Mouse (Mus musculus): ENCODE measurements at regions not wholly inside any gene's neighbourhood (a gene's known extent, or its start where the extent isn't known, plus 50 kb on each side); places are given as distances from the start of the nearest gene placed in this dataset.
A peak's percentile ranks its signal among the peaks of the same experiment; 100 is the strongest.
"Not testable (repeated sequence)": the region's sequence is repeated elsewhere in the genome, so short reads cannot be mapped to it uniquely, and the experiment has no call there.

GRCm38 (mm10) chr12:77526581-77526980 is 288.7 kb downstream of the Fut8 start:
- not testable (repeated sequence) for DNase-seq

GRCm38 (mm10) chr12:77527499-77527898 is 289.6 kb downstream of the Fut8 start:
- DNase-seq: no peak

DNA sequence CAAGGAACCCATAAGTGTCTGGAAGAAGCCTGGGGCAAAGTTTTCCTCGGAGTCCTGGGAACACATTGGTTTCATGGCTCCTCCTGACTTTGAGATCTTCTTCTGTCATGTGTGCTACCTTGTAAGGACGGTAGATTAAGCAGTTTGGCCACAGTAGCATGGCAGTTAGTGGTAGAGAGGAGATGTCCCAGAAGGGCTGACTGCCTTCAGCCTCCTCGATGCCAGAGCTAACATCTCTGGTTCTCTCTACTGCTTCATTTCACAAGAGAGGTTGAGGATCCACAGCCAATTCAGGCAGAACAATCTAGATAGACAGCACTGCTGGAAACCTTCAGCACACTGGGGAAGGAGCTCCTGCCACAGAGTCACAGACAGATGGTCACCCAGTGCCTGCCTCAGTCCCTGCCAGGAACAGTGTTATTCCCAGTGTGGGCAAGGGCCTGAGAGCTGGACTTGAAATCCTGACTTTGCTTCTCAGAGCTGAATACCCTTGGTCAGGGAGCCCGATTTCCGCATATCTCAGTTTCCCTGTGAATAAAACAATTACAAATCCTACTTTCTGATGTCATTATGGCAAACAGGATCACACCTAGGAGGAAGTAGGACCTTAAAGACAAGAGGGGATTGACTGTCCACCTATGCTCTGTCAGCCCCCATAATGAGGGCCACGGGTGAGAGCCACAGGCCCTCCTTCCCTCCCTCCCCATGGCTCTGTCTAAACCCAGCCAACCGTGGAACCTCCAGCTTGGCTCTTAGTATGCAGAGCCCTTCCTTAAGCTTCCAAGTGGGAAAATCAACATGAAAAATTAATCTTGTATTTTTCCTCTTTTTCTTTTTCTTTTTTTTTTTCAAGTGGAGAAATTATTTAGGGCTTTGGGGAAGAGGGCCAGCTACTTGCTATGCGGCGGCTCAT is 290.3 kb downstream of the Fut8 start:
- no peak for DNase-seq

GRCm38 (mm10) chr12:77528868-77529271 is 290.9 kb downstream of the Fut8 start:
- no peak for DNase-seq

DNA sequence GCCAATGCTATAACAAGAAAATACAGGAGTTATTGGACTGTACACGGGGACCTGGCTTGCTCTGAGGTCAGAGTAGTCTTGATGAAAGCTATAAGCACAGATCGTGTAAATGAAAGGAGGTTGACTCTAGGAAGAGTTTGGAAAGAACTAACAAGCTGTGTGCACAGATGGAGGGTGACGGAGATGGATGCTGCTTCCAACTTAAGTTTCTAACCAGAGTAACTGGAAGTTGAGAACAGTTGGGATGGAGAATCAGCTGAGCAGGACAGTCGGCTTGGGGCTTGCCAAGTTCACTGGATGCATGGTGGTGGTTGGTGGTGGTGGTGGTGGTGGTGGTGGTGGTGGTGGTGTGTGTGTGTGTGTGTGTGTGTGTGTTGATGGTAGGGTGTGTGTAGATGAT is 291.5 kb downstream of the Fut8 start:
- DNase-seq: no peak

DNA sequence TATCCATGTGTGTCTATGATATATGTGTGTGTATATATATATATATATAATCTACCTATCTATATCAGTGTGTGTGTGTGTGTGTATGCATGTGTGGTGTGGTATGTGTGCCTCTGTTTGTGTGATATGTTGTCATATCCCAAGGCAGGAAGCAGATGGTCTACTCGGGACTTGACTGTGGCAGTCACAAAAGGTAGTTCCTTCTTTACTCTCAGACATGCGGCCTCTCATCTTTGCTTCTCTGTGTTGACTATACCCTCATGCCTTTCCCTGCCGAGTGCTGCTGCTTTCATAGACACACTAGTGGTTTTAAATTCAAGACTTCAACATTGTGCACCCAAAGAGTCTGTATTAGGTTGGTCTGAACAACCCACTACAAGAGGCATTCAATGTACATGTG is 292.0 kb downstream of the Fut8 start:
- DNase-seq: no peak

GRCm38 (mm10) chr12:77531294-77531693 is 293.4 kb downstream of the Fut8 start:
- peak; percentile 42 to 65 for DNase-seq

GRCm38 (mm10) chr12:77532547-77532946 is 294.6 kb downstream of the Fut8 start:
- no peak for DNase-seq

- DNase-seq: no peak
Measured at GRCm38 (mm10) chr12:77533606-77534005, 295.7 kb downstream of the Fut8 start.

DNA sequence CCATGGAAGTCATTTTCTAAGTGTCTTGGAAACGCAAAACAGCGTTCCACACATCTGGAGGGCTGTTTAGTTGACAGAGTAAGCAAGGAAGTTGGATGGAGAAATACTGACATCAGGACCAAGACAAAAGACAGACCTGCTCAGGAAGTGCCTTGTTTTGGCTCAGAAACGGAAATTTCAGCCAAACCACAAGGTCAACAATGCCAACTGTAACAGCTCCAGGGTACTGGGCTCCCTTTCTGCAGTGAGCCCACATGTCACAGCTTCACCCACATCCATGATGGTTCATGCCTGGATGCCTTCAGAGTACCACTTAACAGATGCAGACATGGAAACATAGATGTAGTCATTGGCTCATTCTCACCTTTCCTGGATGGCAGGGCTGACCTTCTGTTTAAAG is 296.2 kb downstream of the Fut8 start:
- DNase-seq: no peak

- DNase-seq: no peak
Measured at GRCm38 (mm10) chr12:77535147-77535546, 297.2 kb downstream of the Fut8 start.

DNA sequence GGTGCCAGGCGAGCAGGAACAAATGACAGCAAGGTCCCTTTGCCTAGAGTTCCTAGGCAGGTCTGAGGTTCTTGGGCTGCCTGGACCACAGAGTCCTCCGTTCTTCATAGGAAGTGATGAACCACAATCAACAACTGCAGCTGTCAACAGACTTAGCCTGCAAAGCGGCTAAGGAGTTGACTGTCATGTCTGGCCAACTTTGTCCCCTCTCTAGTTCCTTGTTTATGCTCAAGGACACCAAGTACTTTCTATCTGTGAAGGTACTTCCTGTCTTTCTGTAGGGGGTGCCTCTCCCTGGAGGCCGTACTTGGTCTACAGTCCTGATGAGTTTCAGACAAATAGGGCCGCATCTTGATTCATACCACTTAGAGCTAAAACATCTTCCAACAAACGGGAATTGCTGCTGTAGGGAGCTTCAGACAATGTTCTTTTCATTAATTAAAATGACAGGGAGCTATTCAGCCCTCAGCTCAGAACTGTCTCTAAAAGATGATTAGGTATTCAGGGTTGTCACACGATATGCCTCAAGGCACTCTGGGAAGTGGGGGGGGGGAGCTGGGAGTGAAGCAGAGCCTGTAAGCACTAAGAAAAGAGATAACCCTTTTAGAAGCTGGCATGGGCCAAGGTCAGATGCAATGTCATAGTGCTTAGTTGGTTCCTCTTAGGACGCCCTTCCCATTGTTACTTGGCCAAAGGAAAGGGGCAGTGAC is 299.4 kb downstream of the Fut8 start:
- peak in 1 of 2 experiments; percentile 17 for DNase-seq

- DNase-seq: no peak
Measured at GRCm38 (mm10) chr12:77539661-77540431, 301.9 kb downstream of the Fut8 start.

DNA sequence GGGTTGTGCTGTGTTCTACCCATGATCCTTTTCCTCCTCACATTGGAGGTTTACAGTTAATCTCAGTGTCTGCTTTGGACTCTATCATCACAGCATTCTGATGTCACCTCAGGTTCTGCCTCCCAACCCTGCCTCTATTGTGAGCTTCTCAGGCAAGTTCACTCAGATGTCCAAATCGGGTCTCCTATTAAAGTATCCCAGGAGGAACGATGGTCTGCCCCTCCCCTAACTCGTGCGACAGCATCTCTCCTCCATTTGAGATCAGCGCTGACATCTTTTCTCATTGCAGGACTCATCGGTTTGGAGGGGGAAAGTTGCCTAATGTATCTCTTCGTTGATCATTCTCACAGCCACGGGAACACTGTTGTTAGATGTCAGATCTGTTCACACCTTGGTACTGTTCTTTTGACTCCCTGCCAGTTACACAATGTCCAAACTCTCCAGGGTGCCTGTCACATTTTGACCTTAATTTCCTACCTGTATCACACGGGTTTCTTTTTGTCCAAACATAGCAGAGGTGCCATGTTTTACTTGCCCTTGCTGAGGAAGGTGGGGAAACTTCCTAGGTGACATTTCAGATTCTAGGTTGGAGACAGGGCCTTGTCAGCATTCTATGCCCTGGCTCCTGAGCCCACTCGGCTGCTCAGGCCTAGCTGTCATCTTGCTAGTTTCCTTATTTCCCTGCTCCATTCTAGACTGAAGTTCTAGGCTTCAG is 303.3 kb downstream of the Fut8 start:
- DNase-seq: no peak

DNA sequence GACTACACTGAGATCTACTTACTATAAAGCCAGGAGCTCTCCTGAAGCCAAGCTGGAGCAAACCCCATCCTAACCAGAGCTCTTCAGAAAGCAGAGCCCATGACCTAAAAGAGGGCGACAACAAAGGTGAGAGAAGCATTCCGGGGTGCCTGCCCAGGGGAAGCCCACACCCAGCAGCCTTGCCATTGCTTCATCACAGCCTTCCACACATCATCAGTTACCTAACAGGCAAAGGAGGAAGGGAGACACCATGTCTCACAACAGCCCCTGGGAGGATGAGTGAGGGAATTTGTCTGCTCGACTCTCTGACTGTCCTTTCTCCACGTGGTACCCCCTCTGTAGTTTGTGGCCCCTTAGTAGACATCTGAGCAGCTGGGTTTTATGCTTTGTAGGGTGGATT is 303.9 kb downstream of the Fut8 start:
- no peak for DNase-seq

- no peak for DNase-seq
Measured at GRCm38 (mm10) chr12:77543651-77544050, 305.7 kb downstream of the Fut8 start.

DNA sequence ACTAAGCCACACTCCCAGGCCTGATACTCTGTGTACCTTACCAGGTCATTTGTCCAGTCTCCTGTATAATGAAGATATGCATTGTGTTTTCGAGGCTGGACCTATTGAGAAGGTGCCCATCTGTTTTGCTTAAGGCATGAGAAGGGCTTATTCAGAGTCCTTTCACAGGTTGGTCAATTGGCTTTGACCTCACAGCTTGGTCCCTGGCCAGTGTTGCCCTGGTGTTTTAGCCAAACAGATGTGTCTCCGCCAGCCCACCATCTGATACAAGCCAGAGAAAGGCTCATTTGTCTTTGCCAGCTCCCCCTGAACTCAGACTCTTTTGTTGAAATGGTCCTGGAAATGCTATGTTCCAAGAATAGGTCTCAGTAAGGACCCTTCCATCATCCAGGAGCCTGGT is 308.2 kb downstream of the Fut8 start:
- no peak for DNase-seq

DNA sequence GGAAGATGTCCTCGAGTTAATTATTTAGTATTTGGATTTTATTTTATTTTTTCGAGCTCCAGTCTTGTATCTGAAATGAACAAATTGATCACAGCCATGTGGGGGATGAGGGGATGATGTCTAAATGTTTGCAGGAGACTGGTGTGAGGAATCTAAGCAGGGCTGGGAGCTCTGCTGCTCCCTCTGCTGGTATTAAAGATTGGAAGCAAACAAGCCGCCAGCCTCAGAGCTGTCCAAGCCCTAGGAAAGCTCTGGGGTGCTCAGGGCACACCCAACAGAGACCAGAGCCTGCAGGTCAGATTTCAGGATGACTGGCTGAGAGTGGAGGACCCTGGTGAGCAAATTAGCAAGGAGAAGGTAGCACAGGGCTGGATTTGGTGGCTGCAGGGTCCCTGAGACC is 330.4 kb downstream of the Fut8 start:
- peak; percentile 23 to 49 for DNase-seq

DNA sequence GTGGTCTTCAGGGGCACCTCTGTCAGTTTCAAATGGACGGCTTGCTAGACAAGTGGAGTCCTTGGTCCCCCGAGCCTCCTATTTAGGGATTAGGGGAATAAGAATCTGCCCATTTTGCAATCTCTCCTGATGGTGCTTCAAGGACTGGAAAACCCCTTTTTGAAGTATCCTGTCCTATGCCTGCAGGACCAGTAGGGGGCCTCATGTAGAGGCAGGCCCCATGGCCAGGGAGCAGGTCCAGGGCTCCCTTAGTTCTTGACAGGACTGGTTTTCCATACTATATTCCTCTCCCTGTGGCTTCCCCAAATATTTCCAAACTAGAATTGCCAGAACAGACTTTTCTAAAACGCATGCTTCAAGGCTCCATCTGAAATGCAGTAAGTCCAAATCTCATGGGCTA is 332.6 kb downstream of the Fut8 start:
- no peak for DNase-seq

- DNase-seq: no peak
Measured at GRCm38 (mm10) chr12:77571071-77571470, 333.1 kb downstream of the Fut8 start.

DNA sequence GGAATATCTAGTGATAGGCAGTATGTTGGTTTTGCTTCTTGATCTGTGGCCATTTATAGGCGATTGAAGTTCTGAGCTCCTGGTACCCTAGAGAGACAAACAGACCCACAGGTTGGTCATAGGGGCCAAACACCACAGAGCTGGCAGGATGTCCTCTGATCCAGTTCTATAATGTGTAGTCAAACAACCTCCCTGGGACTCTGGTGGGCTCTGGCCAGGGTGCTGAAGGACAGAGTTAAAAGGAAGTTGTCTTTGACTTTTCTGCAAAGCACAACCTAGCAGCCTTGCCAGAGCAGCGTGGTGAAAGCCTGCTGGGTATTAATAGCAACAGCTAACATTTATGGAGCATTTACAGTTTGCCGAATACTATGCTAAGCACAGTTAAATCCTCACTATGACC is 337.1 kb downstream of the Fut8 start:
- DNase-seq: peak in 1 of 2 experiments; percentile 7

DNA sequence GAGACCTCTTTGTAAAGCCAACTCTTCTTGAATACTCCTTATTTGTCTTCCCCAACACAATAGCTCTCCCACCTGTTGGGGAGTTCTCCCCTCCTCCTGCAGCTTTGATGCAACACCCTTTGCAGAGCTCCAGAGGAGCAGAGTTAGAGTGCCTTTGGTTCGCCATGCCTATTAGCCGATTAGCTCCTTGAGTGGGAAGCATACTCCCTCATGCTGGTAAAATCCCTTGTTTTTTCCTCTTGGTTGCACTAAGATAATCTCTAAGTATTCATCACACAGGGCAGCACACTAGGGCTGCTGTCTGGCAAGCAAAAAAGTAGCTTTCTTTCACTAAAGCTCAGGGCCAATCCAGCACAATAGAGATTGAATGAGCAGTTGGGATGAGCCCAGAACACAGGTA is 350.4 kb downstream of the Fut8 start:
- no peak for DNase-seq

Measured in heart, adult 18-20 months (tissue).